Mouse (Mus musculus) kidney, adult 2 months (tissue): Measurements from ENCODE around the gene Krt76.

Source experiments
- CTCF ChIP-seq: fragments of 200-500 bp; conservative IDR thresholded peaks from 2 replicates; pipeline ENCODE4 v1.5.1; 2011; ENCODE audit warnings: low read depth, mild to moderate bottlenecking, control low read depth, low read length, moderate library complexity, mixed read lengths; ENCODE audit not compliant: insufficient read depth, insufficient read length
- POLR2A ChIP-seq: fragments of 200-500 bp; IDR thresholded peaks from one replicate; pipeline ENCODE4 v1.6.1; 2011; ENCODE audit warnings: low read depth, low read length, control low read depth

DNA sequence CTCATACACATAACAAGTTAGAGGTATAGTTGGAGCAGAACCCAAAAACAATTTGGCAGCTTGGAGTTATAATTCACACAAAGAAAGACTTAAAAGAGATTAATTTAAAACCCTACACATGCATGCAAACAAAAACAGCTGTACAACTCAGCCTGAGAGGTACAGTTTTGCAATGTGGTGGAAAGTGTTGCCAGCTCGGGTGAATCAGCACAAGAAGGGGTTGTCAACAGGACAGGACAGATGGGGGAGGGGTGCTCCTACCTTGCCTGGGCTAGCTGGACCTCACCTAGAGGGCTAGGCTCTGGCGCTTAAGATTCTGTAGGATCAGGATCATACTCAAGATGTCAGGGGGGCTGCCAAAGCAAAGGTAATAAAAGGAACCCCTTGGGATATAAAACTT is 14.7 kb downstream of the Krt76 start:
- TF ChIP-seq CTCF, result no peak
- no peak for TF ChIP-seq POLR2A
